Mouse (Mus musculus) C2C12 (cell line): ENCODE data around the gene Lmtk3.

Experiments
- CTCF ChIP-seq: IDR thresholded peaks from one replicate; pipeline ENCODE4 v1.5.1; 2011; ENCODE audit not compliant: control insufficient read depth, insufficient read depth, insufficient read length
- MAX ChIP-seq: IDR thresholded peaks from one replicate; pipeline ENCODE4 v1.6.1; 2011; ENCODE audit warnings: mild to moderate bottlenecking, control low read depth

DNA sequence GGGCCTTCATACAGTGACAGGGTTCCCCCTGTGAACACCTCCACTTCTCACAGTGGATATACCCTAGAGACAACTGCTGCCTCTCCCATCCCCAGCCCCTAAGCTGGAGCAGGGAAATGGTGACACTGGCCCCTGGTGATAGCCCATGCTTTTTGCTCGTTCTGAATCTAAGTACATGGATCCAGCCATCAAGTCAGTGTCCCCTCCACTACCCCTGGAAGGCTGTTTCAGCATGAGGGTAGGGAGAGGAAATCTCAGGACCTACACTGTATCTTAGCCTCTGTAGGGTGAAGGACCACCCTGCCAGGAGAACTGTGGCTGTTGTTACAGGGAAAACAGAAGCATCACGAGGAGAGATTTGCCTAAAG lies 32.4 kb downstream of the Lmtk3 start:
- TF ChIP-seq CTCF (no peak), MAX (no peak)
